Mouse (Mus musculus): Measurements from ENCODE around the gene Prune2. TPM values are rescaled to one million over a fixed set of nuclear protein-coding genes. Genes with fewer than 3 reads are reported as not detected.
A peak's percentile ranks its signal among the peaks of the same experiment; 100 is the strongest.

Prune2 gene
- total RNA-seq, 2 experiments from 2014 or later: 74.6 to 75.0 TPM

- DNase-seq (ENCODE audit: low spot score in 2 of 2): no peak
- intact Hi-C loops (cut with DNase I): no loop called here
Observed at GRCm38 (mm10) chr19:16992151-16992550, 36.2 kb downstream of the Prune2 start.

DNA sequence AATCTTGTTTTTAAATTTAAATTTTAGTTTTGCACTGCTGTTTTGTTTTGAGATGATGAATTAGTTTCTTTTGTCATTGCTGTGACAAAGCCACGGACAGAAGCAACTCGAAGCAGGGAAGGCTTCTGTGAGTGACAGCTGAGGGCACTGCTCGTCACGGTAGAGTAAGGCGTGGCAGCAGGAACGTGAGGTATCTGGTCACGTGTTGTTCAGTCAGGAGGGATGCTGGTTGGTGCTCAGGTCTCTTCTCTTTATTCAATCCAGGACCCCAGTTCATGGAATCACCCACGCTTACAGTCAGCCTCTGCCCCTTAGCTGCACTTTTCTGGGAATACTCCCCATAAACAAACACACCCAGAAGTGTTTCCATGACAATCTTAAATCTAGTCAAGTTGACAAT, 38.3 kb downstream of the Prune2 start:
- intact Hi-C loops (cut with DNase I): no loop called here
- no peak for DNase-seq (ENCODE audit: low spot score in 2 of 2)

GRCm38 (mm10) chr19:16997915-16998314, 42.0 kb downstream of the Prune2 start:
- intact Hi-C loops (cut with DNase I): no loop called here
- no peak for DNase-seq (ENCODE audit: low spot score in 2 of 2)

GRCm38 (mm10) chr19:17006220-17006907, 50.4 kb downstream of the Prune2 start:
- intact Hi-C loops (cut with DNase I): no loop called here
- no peak for DNase-seq (ENCODE audit: low spot score in 2 of 2)

DNA sequence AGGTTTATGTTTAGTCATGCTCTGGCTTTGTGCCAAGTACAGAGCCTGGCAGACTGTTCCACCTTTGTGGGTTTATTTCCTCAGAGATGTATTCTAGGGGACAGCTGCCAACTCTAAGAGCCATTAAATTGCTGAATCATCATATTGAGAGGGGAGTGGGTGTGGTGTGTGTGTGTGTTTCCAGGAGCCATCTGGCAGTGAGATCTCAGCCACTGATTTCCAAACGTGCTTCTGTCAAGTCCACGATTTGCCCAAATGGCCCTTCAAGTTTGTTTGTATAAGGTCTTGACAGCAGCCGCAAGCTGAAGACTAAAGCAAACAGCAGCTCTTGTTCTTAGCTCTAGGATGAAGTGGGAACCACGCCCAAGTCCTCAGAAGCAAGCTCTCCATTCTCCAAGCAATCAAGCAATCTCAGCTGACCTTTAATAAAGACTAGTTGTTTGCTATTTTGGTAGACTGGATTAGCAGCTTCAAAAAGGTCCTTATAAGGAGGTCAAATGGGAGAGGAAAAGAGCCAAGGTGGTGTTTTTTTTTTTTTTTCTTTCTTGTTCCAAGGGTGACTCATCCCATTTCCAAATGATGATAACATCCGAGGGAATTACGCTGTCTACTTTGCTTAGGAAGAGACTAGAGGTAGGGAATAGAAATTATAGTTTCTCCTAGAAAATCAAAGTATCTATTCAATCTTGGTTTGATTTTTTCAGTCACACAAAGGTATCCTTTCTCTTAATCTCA, 55.5 kb downstream of the Prune2 start:
- intact Hi-C loops (cut with DNase I): no loop called here
- peak; percentile 6 to 24 for DNase-seq (ENCODE audit: low spot score in 2 of 2)

DNA sequence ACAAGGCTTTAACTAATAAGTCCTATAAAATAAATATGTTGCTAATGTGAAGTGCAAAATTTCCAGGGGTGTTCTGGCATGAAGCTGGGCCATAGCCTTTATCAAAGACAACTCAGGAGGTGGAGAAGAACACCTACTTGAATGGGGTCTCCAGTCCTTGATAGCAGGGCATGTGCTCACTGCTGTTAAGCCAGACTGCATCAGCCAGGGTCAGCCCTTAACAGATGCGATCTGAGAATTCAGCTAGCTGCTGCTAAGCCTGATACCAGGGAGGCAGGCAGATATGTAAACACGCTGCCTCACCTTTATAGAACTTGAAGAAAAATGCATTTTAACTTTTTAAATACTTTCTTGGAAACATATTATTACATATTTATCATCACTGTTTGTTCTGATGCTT, 57.2 kb downstream of the Prune2 start:
- intact Hi-C loops (cut with DNase I): no loop called here
- DNase-seq (ENCODE audit: low spot score in 2 of 2): no peak

GRCm38 (mm10) chr19:17014337-17015124, 58.6 kb downstream of the Prune2 start:
- intact Hi-C loops (cut with DNase I): no loop called here

GRCm38 (mm10) chr19:17024748-17025147, 68.8 kb downstream of the Prune2 start:
- DNase-seq (ENCODE audit: low spot score in 2 of 2): no peak
- intact Hi-C loops (cut with DNase I): loop anchor here (5.0 kb wide), 1 partner anchor 142 kb away; no protein-coding TSS in a partner anchor

More at GRCm38 (mm10) chr19:17014337-17015124, 58.6 kb downstream of the Prune2 start:
- no peak for DNase-seq (ENCODE audit: low spot score in 2 of 2)

DNA sequence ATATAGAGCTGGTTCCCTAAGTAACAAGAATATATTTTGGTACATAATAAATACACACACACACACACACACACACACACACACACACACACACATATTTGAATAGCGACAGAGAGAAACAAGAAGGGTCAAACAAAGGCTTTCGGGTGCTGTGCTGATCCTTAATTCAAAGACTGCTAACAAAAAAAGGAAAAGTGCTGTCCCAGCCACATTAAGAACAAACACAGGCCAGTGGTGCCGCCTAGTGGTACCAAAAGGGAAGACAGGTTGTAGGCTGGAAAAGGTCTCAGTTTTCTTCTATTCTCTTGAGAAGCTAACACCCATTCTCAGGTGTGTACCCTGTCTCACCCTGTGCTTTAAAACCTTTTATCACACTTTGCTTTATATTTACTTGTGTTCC, 74.4 kb downstream of the Prune2 start:
- intact Hi-C loops (cut with DNase I): loop anchor here (2.0 to 5.0 kb wide), 2 partner anchors 133 to 227 kb away; no protein-coding TSS in a partner anchor
- DNase-seq (ENCODE audit: low spot score in 2 of 2): peak; percentile 30 to 42

DNA sequence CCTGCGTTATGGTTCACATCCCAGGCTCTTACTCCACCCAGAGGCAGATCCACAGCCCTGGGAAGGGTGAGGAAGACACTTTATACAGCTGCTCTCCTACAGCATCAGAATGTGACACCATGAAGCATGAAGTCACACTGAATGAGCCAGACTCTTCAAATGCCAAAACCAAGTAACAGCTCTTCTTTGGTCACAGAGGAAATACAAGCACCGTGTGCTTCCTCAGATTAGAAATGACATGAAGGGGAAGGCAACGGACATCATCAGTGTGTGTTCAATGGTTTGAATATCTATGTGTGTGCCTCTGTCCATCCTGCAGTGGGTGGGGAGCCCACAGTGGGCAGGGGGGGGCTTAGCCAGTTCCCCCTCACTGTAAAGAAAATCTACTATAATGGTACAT, 76.4 kb downstream of the Prune2 start:
- no peak for DNase-seq (ENCODE audit: low spot score in 2 of 2)
- intact Hi-C loops (cut with DNase I): loop anchor here (5.0 kb wide), 1 partner anchor 135 kb away; no protein-coding TSS in a partner anchor

DNA sequence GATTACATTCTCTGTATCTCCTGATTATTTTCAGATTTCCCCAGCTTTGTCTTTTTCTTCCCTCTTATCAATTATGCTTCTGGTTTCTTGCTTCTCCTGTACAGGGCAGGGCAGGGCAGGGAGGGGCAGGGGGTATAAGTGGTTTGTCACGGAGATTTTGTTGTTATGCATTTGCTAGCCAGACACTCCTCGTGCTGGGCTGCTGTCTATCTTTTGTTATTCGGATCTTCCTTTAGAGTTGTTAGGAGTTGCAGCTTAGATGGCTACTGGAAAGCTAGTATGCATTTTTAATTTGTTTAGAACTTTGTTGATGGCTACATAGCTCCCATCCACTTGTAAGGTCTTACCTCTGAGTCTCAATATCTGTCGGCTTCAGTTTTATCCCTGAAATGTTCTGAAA, 91.0 kb downstream of the Prune2 start:
- intact Hi-C loops (cut with DNase I): no loop called here
- DNase-seq (ENCODE audit: low spot score in 2 of 2): no peak

DNA sequence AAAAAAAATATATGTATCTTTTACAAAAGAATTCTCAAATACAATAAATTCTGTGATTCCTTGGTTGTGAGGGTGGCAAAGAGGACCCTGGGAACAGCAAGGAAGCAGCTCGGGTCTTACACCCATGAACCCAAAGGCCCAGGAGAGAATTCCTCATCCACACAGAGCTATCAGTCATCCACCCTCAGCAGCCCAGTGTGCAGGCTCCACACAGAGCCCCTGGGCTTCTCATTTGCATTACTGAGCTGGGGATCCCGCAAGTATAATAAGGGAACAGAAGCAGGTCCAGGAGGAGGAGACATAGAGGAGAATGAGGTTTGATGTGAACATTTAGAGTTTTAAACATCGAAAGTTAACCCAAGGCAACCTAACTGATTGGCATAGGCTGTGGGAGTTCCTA, 100.0 kb downstream of the Prune2 start:
- intact Hi-C loops (cut with DNase I): no loop called here

GRCm38 (mm10) chr19:17060106-17060505, 104.2 kb downstream of the Prune2 start:
- intact Hi-C loops (cut with DNase I): no loop called here
- DNase-seq (ENCODE audit: low spot score in 2 of 2): no peak

More for the DNA sequence above, 100.0 kb downstream of the Prune2 start:
- no peak for DNase-seq (ENCODE audit: low spot score in 2 of 2)

GRCm38 (mm10) chr19:17064421-17064820, 108.5 kb downstream of the Prune2 start:
- intact Hi-C loops (cut with DNase I): no loop called here

DNA sequence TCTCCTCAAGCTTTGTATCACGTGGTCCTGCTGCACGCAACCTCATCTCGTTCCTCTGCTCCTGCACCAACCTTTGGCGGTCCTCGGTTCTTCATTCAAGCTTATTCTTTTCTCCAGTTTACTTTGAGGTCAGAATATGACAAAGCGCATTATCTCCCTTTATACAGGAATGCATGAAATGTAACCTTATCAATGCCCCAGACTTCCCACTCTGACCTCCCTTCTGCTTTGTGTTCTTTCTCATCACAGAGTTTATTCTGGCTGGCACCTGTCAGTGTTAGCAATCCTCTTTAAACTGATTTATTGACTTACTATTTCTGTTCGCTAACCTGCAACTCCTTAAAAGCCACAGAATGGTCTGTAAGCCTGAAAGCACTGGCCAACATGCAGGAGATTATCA, 113.1 kb downstream of the Prune2 start:
- intact Hi-C loops (cut with DNase I): no loop called here

More at GRCm38 (mm10) chr19:17064421-17064820, 108.5 kb downstream of the Prune2 start:
- no peak for DNase-seq (ENCODE audit: low spot score in 2 of 2)

DNA sequence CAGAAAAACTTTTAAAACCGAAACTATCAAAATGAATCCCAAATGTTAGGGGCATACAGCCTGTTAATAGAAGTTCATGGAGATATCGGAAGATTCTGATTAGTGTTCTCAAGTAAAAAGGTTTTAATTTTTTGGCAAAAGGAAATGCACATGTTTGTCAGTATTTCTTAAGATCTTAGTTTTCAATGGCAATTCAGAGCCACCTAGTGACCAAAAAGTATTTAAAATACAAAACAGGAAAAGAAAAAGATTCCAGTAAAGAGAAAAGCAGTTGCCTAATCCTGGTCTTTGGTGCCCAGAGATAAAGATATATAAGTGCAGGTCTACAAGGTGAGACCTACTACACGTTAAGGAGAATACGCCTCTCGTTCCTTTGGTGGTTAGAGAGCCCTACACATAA, 115.3 kb downstream of the Prune2 start:
- intact Hi-C loops (cut with DNase I): no loop called here
- no peak for DNase-seq (ENCODE audit: low spot score in 2 of 2)

More for the DNA sequence above, 113.1 kb downstream of the Prune2 start:
- DNase-seq (ENCODE audit: low spot score in 2 of 2): no peak

GRCm38 (mm10) chr19:17072245-17072644, 116.3 kb downstream of the Prune2 start:
- intact Hi-C loops (cut with DNase I): no loop called here

DNA sequence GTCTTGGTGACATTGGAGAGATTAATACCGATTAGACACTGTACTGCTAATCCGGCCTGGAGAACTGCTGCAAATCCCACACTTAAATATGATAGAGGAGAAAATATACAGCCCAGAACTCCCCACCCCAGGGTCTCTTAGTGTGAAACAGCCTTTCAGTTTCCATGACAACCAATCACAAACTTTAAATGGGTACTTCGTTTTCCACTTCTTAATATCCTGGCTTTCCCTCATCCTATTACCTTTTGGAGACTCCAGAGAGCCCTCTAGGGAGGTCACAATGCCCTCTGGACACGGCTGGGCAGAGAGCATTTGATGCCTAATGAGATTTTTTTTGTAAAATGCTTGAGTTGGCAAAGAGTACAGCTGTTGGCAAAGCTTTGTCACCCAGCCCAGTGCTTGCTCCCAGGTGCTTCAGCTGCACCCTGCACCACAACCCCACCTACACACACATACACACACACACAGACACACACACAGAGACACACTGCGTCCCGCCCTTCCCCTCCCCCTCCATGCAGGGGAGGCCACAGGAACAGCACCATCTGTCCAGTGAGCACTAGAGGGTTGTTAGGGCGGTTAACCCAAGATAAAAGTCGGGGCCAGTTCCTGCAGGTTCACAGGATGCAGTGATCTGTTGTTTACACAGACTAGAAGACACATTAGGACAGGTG, 122.9 kb downstream of the Prune2 start:
- no peak for DNase-seq (ENCODE audit: low spot score in 2 of 2)
- intact Hi-C loops (cut with DNase I): no loop called here

More at GRCm38 (mm10) chr19:17072245-17072644, 116.3 kb downstream of the Prune2 start:
- DNase-seq (ENCODE audit: low spot score in 2 of 2): no peak

- intact Hi-C loops (cut with DNase I): no loop called here
- no peak for DNase-seq (ENCODE audit: low spot score in 2 of 2)
Observed at GRCm38 (mm10) chr19:17081382-17081781, 125.5 kb downstream of the Prune2 start.
